Mouse (Mus musculus) kidney, postnatal 14 days (tissue): ENCODE data around the gene Aknad1.

Experiments
- DNase-seq: peaks from one replicate; pipeline ENCODE4 v3.0.0; 2022; ENCODE audit warnings: mixed read lengths

Gene Aknad1

GRCm38 (mm10) chr3:108789299-108789698, 49.8 kb downstream of the Aknad1 start:
- DNase-seq, result no peak

GRCm38 (mm10) chr3:108790499-108790898, 51.0 kb downstream of the Aknad1 start:
- no peak for DNase-seq

DNA sequence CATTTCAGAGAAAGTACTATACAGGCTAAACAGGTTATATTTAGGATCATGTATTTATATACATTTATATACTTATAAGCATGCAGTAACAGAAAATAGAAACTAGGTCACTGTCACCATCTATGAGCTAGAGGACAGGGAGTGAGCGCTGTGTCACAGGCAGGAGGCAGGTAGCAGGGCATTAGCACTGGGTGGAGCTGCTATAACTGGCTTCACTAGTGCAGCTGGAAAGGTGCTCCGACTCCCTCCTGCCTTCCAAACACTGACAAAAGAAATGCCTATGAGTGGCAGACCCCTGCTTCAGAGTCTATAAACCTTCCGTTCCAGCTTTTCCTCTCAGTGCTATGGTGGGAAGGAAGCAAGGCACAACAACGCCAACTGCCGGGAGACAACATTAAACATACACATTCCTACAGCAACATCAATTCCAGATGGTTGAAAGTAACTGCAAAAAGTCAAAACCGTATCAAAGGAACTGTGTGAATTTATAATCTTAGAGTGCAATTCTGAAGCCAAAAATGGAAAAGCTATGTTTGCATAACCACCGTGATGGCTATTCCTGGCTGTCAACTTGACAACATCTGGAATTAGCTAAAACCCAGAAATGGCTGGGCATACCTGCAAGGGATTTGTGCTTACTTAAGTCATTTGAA, 51.7 kb downstream of the Aknad1 start:
- no peak for DNase-seq

GRCm38 (mm10) chr3:108792420-108792819, 53.0 kb downstream of the Aknad1 start:
- DNase-seq, result no peak

- DNase-seq, result no peak
These were observed 55.3 kb downstream of the Aknad1 start for GRCm38 (mm10) chr3:108794780-108795179.

DNA sequence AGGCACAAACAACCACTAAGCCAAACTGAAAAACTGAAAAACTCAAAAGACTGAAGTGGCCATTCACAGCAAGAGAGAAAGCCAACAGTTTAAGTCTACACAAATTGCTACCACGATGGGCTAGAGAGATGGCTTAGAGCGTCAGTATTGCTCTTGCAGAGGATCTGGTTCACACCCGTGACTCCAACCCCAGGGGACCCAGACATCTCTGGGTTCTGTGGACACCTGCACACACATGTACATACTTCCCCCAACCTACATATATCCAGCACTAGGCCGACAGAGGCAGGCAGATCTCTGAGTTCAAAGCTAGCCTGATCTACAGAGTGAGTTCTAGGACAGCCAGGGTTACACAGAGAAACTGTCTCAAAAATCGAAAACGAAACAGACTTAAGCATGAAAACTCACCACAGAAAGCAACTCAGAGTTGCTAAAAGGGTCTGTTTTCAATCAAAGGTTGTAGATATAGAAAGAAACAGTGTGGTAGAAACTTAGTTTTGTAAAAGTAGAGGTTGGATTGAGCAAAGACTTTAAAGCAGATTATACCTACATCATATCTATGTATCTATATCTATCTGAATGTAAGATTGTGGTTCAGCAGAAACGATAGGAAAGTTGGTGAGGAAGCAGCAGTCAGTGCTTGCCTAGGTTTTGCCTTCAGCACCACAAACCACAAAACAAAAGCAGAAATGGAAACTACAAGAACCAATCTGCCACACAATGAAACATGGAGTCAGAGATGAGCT, 56.3 kb downstream of the Aknad1 start:
- no peak for DNase-seq

DNA sequence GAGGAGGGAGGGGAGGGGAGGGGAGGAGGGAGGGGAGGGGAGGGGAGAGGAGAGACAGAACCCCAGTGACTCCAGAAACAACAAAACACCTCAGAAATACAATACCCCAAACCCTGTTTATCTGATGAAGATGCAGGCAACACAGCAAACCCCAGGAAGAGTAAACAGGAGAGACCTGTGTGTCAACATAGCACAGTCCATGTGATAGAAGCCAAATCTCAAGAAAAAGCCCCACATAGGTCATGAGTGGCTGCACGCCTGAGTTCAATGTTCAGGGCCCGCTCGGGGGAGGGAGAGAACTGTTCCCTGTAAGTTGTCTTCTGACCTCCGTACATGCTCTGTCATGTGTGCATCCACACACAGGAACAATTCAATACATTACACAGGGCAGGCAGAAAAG, 56.9 kb downstream of the Aknad1 start:
- no peak for DNase-seq

GRCm38 (mm10) chr3:108797723-108798122, 58.3 kb downstream of the Aknad1 start:
- DNase-seq, result no peak

- DNase-seq, result no peak
These were observed 58.9 kb downstream of the Aknad1 start for GRCm38 (mm10) chr3:108798375-108798774.

DNA sequence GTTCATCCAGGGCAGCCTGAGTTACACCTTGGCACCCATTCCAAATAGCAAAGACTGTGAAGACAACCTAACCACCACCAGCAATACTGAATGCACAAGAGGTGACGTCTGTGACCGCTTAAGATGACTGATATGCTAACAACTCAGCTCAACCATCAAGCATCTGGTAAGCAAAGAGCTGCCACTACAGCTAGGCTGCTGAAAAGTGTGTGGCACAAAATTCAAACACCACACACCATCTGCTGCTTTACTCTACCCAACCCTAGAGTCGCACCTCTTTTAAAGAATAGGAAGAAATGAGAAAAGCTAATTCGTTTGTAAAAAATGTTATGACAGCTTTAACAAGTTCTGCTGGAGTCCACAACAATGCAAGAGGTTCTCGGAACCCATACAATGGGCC, 66.2 kb downstream of the Aknad1 start:
- no peak for DNase-seq

- no peak for DNase-seq
These were observed 71.3 kb downstream of the Aknad1 start for GRCm38 (mm10) chr3:108810747-108811263.

DNA sequence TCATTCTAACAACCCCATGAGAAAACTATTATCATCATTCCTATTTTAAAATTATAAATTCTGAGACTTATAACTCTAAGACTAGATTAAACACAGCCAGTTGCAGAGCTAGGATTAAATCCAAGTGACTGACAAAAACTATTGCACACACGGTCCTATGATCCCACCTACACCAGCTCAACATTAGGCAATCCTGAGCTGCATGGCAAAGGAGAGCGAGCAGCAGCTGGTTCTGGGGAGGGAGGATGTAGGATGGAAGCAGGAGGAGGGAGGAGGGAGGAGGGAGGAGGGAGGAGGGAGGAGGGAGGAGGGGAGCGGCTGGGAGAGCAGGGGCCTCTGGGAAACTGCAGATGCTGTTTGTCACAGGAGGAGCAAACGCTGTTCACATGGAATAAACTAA, 76.2 kb downstream of the Aknad1 start:
- DNase-seq, result no peak

DNA sequence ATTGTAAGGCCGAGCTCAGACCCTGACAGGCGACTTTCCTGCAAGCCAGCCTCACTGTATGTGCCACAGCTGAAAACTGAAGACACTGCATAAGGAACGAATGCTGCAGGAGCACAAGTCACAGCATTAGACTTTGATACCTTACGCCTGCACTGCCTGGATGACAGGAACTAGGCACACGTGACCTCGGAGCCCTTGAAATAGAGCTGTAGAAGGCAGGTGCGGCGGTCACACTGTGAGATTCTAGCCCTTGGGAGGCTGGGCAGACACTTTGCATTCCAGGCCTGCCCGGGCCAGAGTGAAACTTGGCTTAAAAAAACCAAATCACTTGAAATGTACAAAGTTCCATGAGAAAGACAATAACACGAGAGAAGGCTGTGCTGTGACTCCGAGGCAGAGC, 91.0 kb downstream of the Aknad1 start:
- peak; percentile 77 for DNase-seq

- DNase-seq, result no peak
These were observed 92.3 kb downstream of the Aknad1 start for GRCm38 (mm10) chr3:108831750-108832149.
